Mouse (Mus musculus): ENCODE results near the gene Nedd4.

The Nedd4 gene

GRCm38 (mm10) chr9:72678771-72679170 lies 16.6 kb downstream of the Nedd4 start:
- no peak for DNase-seq (ENCODE audit: low read depth, low spot score)

- DNase-seq (ENCODE audit: low read depth, low spot score) = no peak
Measured at GRCm38 (mm10) chr9:72681652-72682228, 19.6 kb downstream of the Nedd4 start.

GRCm38 (mm10) chr9:72683268-72683667 lies 21.1 kb downstream of the Nedd4 start:
- no peak for DNase-seq (ENCODE audit: low read depth, low spot score)

- no peak for DNase-seq (ENCODE audit: low read depth, low spot score)
Measured at GRCm38 (mm10) chr9:72685231-72685630, 23.1 kb downstream of the Nedd4 start.

GRCm38 (mm10) chr9:72686506-72686905 lies 24.4 kb downstream of the Nedd4 start:
- no peak for DNase-seq (ENCODE audit: low read depth, low spot score)

- DNase-seq (ENCODE audit: low read depth, low spot score) = no peak
Measured at GRCm38 (mm10) chr9:72689522-72689921, 27.4 kb downstream of the Nedd4 start.

- DNase-seq (ENCODE audit: low read depth, low spot score) = no peak
Measured at GRCm38 (mm10) chr9:72690811-72691210, 28.7 kb downstream of the Nedd4 start.

- no peak for DNase-seq (ENCODE audit: low read depth, low spot score)
Measured at GRCm38 (mm10) chr9:72691942-72692341, 29.8 kb downstream of the Nedd4 start.

- no peak for DNase-seq (ENCODE audit: low read depth, low spot score)
Measured at GRCm38 (mm10) chr9:72693081-72693696, 31.0 kb downstream of the Nedd4 start.

GRCm38 (mm10) chr9:72693861-72694260 lies 31.7 kb downstream of the Nedd4 start:
- no peak for DNase-seq (ENCODE audit: low read depth, low spot score)

GRCm38 (mm10) chr9:72696508-72696907 lies 34.4 kb downstream of the Nedd4 start:
- no peak for DNase-seq (ENCODE audit: low read depth, low spot score)

GRCm38 (mm10) chr9:72697779-72698178 lies 35.6 kb downstream of the Nedd4 start:
- DNase-seq (ENCODE audit: low read depth, low spot score) = no peak

- no peak for DNase-seq (ENCODE audit: low read depth, low spot score)
Measured at GRCm38 (mm10) chr9:72699702-72700101, 37.6 kb downstream of the Nedd4 start.

GRCm38 (mm10) chr9:72701441-72701840 lies 39.3 kb downstream of the Nedd4 start:
- no peak for DNase-seq (ENCODE audit: low read depth, low spot score)

GRCm38 (mm10) chr9:72702075-72702474 lies 39.9 kb downstream of the Nedd4 start:
- DNase-seq (ENCODE audit: low read depth, low spot score) = no peak

- no peak for DNase-seq (ENCODE audit: low read depth, low spot score)
Measured at GRCm38 (mm10) chr9:72703142-72703541, 41.0 kb downstream of the Nedd4 start.

GRCm38 (mm10) chr9:72703754-72704153 lies 41.6 kb downstream of the Nedd4 start:
- DNase-seq (ENCODE audit: low read depth, low spot score) = no peak

GRCm38 (mm10) chr9:72705270-72705669 lies 43.1 kb downstream of the Nedd4 start:
- no peak for DNase-seq (ENCODE audit: low read depth, low spot score)

GRCm38 (mm10) chr9:72707999-72708398 lies 45.9 kb downstream of the Nedd4 start:
- DNase-seq (ENCODE audit: low read depth, low spot score) = no peak

- DNase-seq (ENCODE audit: low read depth, low spot score) = no peak
Measured at GRCm38 (mm10) chr9:72708690-72709089, 46.5 kb downstream of the Nedd4 start.

- DNase-seq (ENCODE audit: low read depth, low spot score) = no peak
Measured at GRCm38 (mm10) chr9:72710060-72710459, 47.9 kb downstream of the Nedd4 start.

GRCm38 (mm10) chr9:72714945-72715344 lies 52.8 kb downstream of the Nedd4 start:
- no peak for DNase-seq (ENCODE audit: low read depth, low spot score)

GRCm38 (mm10) chr9:72716200-72716599 lies 54.1 kb downstream of the Nedd4 start:
- DNase-seq (ENCODE audit: low read depth, low spot score) = no peak

GRCm38 (mm10) chr9:72719143-72719542 lies 57.0 kb downstream of the Nedd4 start:
- DNase-seq (ENCODE audit: low read depth, low spot score) = no peak

All from CD4-positive helper T cell, adult 2 months (primary cell).